Mouse (Mus musculus): ENCODE results near the gene Itm2c. TPM values are rescaled to one million over a fixed set of nuclear protein-coding genes. Genes with fewer than 3 reads are reported as not detected.
A peak's percentile ranks its signal among the peaks of the same experiment; 100 is the strongest.

Gene Itm2c
- polyA plus RNA-seq, 1 experiment, result 861 TPM

GRCm38 (mm10) chr1:85913078-85913755 is 19.1 kb downstream of the Itm2c start:
- Histone ChIP-seq H3K4me3 (ENCODE audit: insufficient read depth, low read length) (no peak overlapping the region), H3K27ac (ENCODE audit: insufficient read depth, low read length) (no peak overlapping the region), H3K4me1 (ENCODE audit: control insufficient read depth, insufficient read depth, low read length) (peaks cover 9% of the 10 kb centered on the region)
- TF ChIP-seq POLR2A (IDR thresholded peaks at IDR 0.05; ENCODE audit: extremely low read depth, insufficient read depth, low read length) (no peak), CTCF (IDR thresholded peaks at IDR 0.05; ENCODE audit: extremely low read depth, insufficient read depth, low read length) (no peak)

DNA sequence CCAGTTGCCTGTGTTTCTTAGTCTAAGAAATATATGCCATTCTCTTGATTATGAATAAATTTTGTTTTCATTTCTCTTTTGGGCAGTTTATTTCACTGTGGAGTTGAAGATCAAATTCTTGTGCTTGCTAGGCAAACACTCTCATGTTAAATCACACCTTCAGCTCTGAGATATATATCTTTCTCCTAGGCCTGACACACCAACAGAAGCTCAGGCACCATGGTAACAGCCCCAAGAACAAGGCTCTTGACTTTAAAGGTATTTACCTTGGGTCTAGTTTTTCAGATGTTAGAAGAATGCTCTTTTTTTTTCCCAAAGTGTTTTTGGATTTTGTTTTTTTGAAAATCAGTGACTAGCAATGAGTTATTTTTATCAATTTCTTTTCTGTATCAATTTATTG is 21.8 kb downstream of the Itm2c start:
- no peak for TF ChIP-seq POLR2A (IDR thresholded peaks at IDR 0.05; ENCODE audit: extremely low read depth, insufficient read depth, low read length)
- TF ChIP-seq CTCF (IDR thresholded peaks at IDR 0.05; ENCODE audit: extremely low read depth, insufficient read depth, low read length), result no peak
- Histone ChIP-seq H3K4me1 (ENCODE audit: control insufficient read depth, insufficient read depth, low read length) (peaks cover 15% of the 10 kb centered on the region), H3K4me3 (ENCODE audit: insufficient read depth, low read length) (no peak overlapping the region), H3K27ac (ENCODE audit: insufficient read depth, low read length) (no peak overlapping the region)

GRCm38 (mm10) chr1:85916830-85917450 is 22.9 kb downstream of the Itm2c start:
- Histone ChIP-seq H3K27ac (ENCODE audit: insufficient read depth, low read length) (peak overlapping the region; percentile 86), H3K4me1 (ENCODE audit: control insufficient read depth, insufficient read depth, low read length) (peaks cover 15% of the 10 kb centered on the region), H3K4me3 (ENCODE audit: insufficient read depth, low read length) (no peak overlapping the region)
- TF ChIP-seq CTCF (IDR thresholded peaks at IDR 0.05; ENCODE audit: extremely low read depth, insufficient read depth, low read length) (no peak), POLR2A (IDR thresholded peaks at IDR 0.05; ENCODE audit: extremely low read depth, insufficient read depth, low read length) (no peak)

DNA sequence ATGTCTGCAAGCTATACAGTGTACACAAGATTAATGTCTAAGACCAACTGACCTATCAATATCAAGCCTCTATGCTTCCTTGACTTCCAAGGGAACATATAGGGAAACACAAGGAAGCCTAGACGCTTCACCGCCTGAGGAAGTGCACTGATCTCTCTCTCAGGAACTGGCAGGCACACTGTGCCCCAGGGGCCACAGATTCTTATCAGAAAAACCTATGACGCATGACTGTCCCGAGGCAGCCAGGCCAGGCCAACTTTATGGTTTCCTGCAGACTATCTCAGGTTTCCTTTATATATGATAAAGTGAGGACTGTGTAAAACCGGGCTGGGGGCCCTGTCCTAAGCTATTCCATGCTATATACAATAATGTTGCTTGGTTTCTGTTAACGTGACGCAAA is 25.5 kb downstream of the Itm2c start:
- Histone ChIP-seq H3K4me1 (ENCODE audit: control insufficient read depth, insufficient read depth, low read length) (peaks cover 19% of the 10 kb centered on the region), H3K4me3 (ENCODE audit: insufficient read depth, low read length) (no peak overlapping the region), H3K27ac (ENCODE audit: insufficient read depth, low read length) (no peak overlapping the region)
- TF ChIP-seq CTCF (IDR thresholded peaks at IDR 0.05; ENCODE audit: extremely low read depth, insufficient read depth, low read length) (no peak), POLR2A (IDR thresholded peaks at IDR 0.05; ENCODE audit: extremely low read depth, insufficient read depth, low read length) (no peak)

DNA sequence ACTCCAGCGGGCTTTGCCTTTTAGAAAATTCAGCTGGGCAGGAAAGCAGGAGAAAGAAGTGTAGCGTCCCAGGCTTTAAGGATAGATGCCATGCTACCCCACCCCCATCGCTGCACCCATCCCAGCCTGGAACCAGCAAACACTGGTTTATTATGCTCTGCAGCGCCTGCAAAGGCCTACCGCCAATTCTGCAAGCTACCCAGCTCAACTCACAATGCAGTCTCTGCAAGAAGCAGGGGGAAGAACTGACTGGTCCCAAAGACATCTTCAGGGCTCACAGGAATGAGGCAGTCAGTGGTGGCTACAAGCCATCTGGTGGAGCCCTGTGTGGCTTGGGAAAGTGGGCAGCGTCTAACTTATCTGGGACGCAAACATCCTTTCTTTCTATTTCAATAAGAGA is 27.6 kb downstream of the Itm2c start:
- no peak overlapping the region for H3K4me3 ChIP-seq (ENCODE audit: insufficient read depth, low read length)
- TF ChIP-seq CTCF (IDR thresholded peaks at IDR 0.05; ENCODE audit: extremely low read depth, insufficient read depth, low read length) (no peak), POLR2A (IDR thresholded peaks at IDR 0.05; ENCODE audit: extremely low read depth, insufficient read depth, low read length) (no peak)
- peak overlapping the region; percentile 6; the same call in 1 of the 2 replicates for H3K27ac ChIP-seq (ENCODE audit: insufficient read depth, low read length)
- H3K4me1 ChIP-seq (ENCODE audit: control insufficient read depth, insufficient read depth, low read length), result peaks cover 16% of the 10 kb centered on the region

- Histone ChIP-seq H3K27ac (ENCODE audit: insufficient read depth, low read length) (peak overlapping the region; percentile 6; the same call in 1 of the 2 replicates), H3K4me1 (ENCODE audit: control insufficient read depth, insufficient read depth, low read length) (peaks cover 13% of the 10 kb centered on the region), H3K4me3 (ENCODE audit: insufficient read depth, low read length) (no peak overlapping the region)
- TF ChIP-seq CTCF (IDR thresholded peaks at IDR 0.05; ENCODE audit: extremely low read depth, insufficient read depth, low read length), result no peak
- no peak for TF ChIP-seq POLR2A (IDR thresholded peaks at IDR 0.05; ENCODE audit: extremely low read depth, insufficient read depth, low read length)
Observed at GRCm38 (mm10) chr1:85922127-85922864, 28.2 kb downstream of the Itm2c start.

- TF ChIP-seq CTCF (IDR thresholded peaks at IDR 0.05; ENCODE audit: extremely low read depth, insufficient read depth, low read length), result no peak
- no peak for TF ChIP-seq POLR2A (IDR thresholded peaks at IDR 0.05; ENCODE audit: extremely low read depth, insufficient read depth, low read length)
- Histone ChIP-seq H3K27ac (ENCODE audit: insufficient read depth, low read length) (no peak overlapping the region), H3K4me1 (ENCODE audit: control insufficient read depth, insufficient read depth, low read length) (peaks cover 15% of the 10 kb centered on the region), H3K4me3 (ENCODE audit: insufficient read depth, low read length) (no peak overlapping the region)
Observed at GRCm38 (mm10) chr1:85922865-85923211, 28.8 kb downstream of the Itm2c start.

DNA sequence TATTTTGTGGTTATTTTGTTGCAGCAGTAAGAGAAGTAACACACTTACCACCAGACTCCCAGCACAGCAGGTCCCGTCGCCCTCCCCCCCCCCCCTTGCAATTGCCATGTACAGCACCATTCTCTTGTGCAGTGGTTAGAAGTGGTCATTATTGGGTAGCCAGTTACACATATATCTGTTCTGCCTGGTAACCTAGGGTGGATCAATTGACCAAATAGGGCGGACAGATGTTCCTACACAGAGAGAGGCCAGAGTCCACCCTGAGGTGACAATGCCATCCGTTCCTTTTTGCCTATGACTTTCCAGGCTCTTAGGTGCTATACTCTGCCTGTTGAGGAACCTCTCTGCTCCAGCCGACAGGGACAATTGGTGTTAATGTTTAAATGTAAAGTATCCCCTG is 31.1 kb downstream of the Itm2c start:
- no peak overlapping the region for H3K27ac ChIP-seq (ENCODE audit: insufficient read depth, low read length)
- H3K4me3 ChIP-seq (ENCODE audit: insufficient read depth, low read length), result no peak overlapping the region
- TF ChIP-seq POLR2A (IDR thresholded peaks at IDR 0.05; ENCODE audit: extremely low read depth, insufficient read depth, low read length), result no peak
- no peak for TF ChIP-seq CTCF (IDR thresholded peaks at IDR 0.05; ENCODE audit: extremely low read depth, insufficient read depth, low read length)
- peaks cover 18% of the 10 kb centered on the region for H3K4me1 ChIP-seq (ENCODE audit: control insufficient read depth, insufficient read depth, low read length)

DNA sequence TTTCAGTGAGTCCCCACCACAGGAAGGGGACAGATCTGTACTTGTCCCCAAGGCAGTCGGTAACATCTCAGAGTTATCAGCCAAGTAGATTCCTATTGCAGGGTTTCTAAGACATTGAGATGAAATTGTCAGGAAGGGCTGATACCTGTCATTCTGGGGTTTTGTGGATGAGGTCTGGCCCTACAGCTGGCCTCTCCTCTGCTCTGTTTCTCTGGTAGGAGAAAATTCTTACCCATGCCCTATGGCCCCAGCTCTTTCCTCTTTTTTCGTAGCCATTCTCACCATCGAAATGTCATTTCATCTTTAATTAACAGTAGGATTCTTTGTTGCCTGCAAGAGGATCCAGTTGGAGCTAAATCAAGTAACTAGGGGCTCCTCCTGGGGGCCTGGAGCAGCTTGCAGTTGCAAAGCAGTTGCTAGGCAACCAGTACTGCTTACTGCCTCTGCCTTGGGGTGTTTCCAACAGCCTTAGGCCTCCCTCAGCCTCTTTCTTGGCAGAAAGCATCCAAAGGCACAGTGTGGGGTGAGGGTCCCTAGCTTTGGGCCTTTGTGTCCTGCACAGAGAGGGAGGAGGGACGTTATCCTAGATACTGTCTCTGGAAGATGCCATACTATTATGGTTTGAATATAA is 34.1 kb downstream of the Itm2c start, which contains the start of gene 4933407L21Rik:
4933407L21Rik (plus strand) TSS at position 427 of the 631 bp plus-strand sequence.
- no peak within 1 kb of the TSS for H3K4me3 ChIP-seq (ENCODE audit: insufficient read depth, low read length)
- TF ChIP-seq POLR2A (IDR thresholded peaks at IDR 0.05; ENCODE audit: extremely low read depth, insufficient read depth, low read length) (no peak), CTCF (IDR thresholded peaks at IDR 0.05; ENCODE audit: extremely low read depth, insufficient read depth, low read length) (no peak)
- H3K4me1 ChIP-seq (ENCODE audit: control insufficient read depth, insufficient read depth, low read length), result peaks cover 17% of the 10 kb centered on the region
- H3K27ac ChIP-seq (ENCODE audit: insufficient read depth, low read length), result peak within 1 kb of the TSS; percentile 90
